In genomic region chr6:52208868-52209684, GRCm38 (mm10) we compare ENCODE assay signal across 10 mouse cellular contexts. TPM values are rescaled to one million over a fixed set of nuclear protein-coding genes. Genes with fewer than 3 reads are reported as not detected.
DNase-seq lines count a peak whose midpoint lies in the region; ATAC-seq lines count a peak whose summit lies in the region.
"Had no signal": no experiment of that assay in that cellular context is flagged by ENCODE, and none has a peak within 500 bp of the region (broad histone marks: within the 10 kb centered on the region; RNA-seq: fewer than 3 reads in every experiment).

No protein-coding gene starts in this region.

- intact Hi-C loops in left cerebral cortex, postnatal 14 days (cut with DNase I): no loop called here

- WGBS in heart, embryonic 13.5 days: 9% methylated on average over 18 of the region's 18 CpGs
- WGBS in embryonic facial prominence, embryonic 10.5 days: 3% methylated on average over 18 of the region's 18 CpGs
- 4% methylated on average over 18 of the region's 18 CpGs for WGBS in kidney, embryonic 15.5 days
- 3% methylated on average over 17 of the region's 18 CpGs for WGBS in forebrain, embryonic 12.5 days

- peak overlapping the region; percentile 34 for H3K4me3 ChIP-seq in heart, embryonic 13.5 days
- peak overlapping the region; percentile 21 for H3K4me3 ChIP-seq in embryonic facial prominence, embryonic 10.5 days
- peak overlapping the region; percentile 69 for H3K4me3 ChIP-seq in kidney, embryonic 15.5 days (replicated peaks)
- H3K4me3 ChIP-seq in forebrain, embryonic 12.5 days (replicated peaks): no peak overlapping the region

- no peaks in the 10 kb centered on the region for H3K9me3 ChIP-seq in heart, embryonic 13.5 days
- H3K9me3 ChIP-seq in embryonic facial prominence, embryonic 10.5 days: no peaks in the 10 kb centered on the region
- no peaks in the 10 kb centered on the region for H3K9me3 ChIP-seq in kidney, embryonic 15.5 days (replicated peaks)
- no peaks in the 10 kb centered on the region for H3K9me3 ChIP-seq in forebrain, embryonic 12.5 days

- ATAC-seq in heart, embryonic 13.5 days (ENCODE audit: extremely low read depth, insufficient number of reproducible peaks, low FRiP score, low TSS enrichment): no peak
- ATAC-seq in kidney, embryonic 15.5 days (replicated peaks; ENCODE audit: low FRiP score): peak; percentile 1; the same call in 1 of the 2 replicates
- no peak for ATAC-seq in forebrain, embryonic 12.5 days (ENCODE audit: low FRiP score)

- H3K27ac ChIP-seq in heart, embryonic 13.5 days (replicated peaks): no peak overlapping the region
- no peak overlapping the region for H3K27ac ChIP-seq in embryonic facial prominence, embryonic 10.5 days (replicated peaks)
- H3K27ac ChIP-seq in kidney, embryonic 15.5 days: peak overlapping the region; percentile 90
- H3K27ac ChIP-seq in forebrain, embryonic 12.5 days: no peak overlapping the region

- no peak overlapping the region for H3K9ac ChIP-seq in heart, embryonic 13.5 days
- peak overlapping the region; percentile 62 for H3K9ac ChIP-seq in kidney, embryonic 15.5 days
- no peak overlapping the region for H3K9ac ChIP-seq in forebrain, embryonic 12.5 days

- H3K36me3 ChIP-seq in heart, embryonic 13.5 days: no peaks in the 10 kb centered on the region
- no peaks in the 10 kb centered on the region for H3K36me3 ChIP-seq in embryonic facial prominence, embryonic 10.5 days (replicated peaks)
- peaks cover 21% of the 10 kb centered on the region for H3K36me3 ChIP-seq in kidney, embryonic 15.5 days
- no peaks in the 10 kb centered on the region for H3K36me3 ChIP-seq in forebrain, embryonic 12.5 days (replicated peaks)
- H3K36me3 ChIP-seq: G1E had no signal

- H3K4me1 ChIP-seq in heart, embryonic 13.5 days: peaks cover 32% of the 10 kb centered on the region
- peaks cover 15% of the 10 kb centered on the region for H3K4me1 ChIP-seq in embryonic facial prominence, embryonic 10.5 days
- peaks cover 75% of the 10 kb centered on the region for H3K4me1 ChIP-seq in kidney, embryonic 15.5 days
- H3K4me1 ChIP-seq in forebrain, embryonic 12.5 days: peaks cover 15% of the 10 kb centered on the region; the same call in 1 of the 2 replicates

- H3K27me3 ChIP-seq in heart, embryonic 13.5 days (replicated peaks): peaks cover 100% of the 10 kb centered on the region
- H3K27me3 ChIP-seq in embryonic facial prominence, embryonic 10.5 days (replicated peaks; ENCODE audit: low read depth, poor library complexity, severe bottlenecking): peaks cover 100% of the 10 kb centered on the region
- H3K27me3 ChIP-seq in kidney, embryonic 15.5 days: peaks cover 4% of the 10 kb centered on the region; the same call in 1 of the 2 replicates
- H3K27me3 ChIP-seq in forebrain, embryonic 12.5 days: peaks cover 99% of the 10 kb centered on the region

- H3K4me2 ChIP-seq in heart, embryonic 13.5 days: peak overlapping the region; percentile 54
- H3K4me2 ChIP-seq in kidney, embryonic 15.5 days: peak overlapping the region; percentile 92
- no peak overlapping the region for H3K4me2 ChIP-seq in forebrain, embryonic 12.5 days

- no peak for DNase-seq in heart, adult 9 months (ENCODE audit: low spot score in 2 of 2)
- peak; percentile 42 for DNase-seq in embryonic facial prominence, embryonic 10.5 days (ENCODE audit: low spot score)
- DNase-seq in neural tube, embryonic 10.5 days (ENCODE audit: extremely low spot score, low spot score): peak; percentile 80
- no peak for DNase-seq in left cerebral cortex, postnatal 14 days (ENCODE audit: low spot score in 2 of 2)
- no peak for DNase-seq in spleen, adult 18-20 months

RNA-seq across cellular contexts. Expression of gene Hoxa6, which starts 0.6 kb away (rescaled TPM):
- polyA plus RNA-seq in heart, embryonic 13.5 days (2015; fragmentation: Nextera tagmentation; extraction: Ambion mirVana): 0.40 TPM in 1 of 2 replicates, not detected in the other
- not detected in 2 replicates for polyA plus RNA-seq in embryonic facial prominence, embryonic 10.5 days (2016; fragmentation: Nextera tagmentation; extraction: Ambion mirVana)
- 4.2 and 4.3 TPM in 2 replicates for polyA plus RNA-seq in kidney, embryonic 15.5 days (2015; fragmentation: Nextera tagmentation; extraction: Ambion mirVana)
- total RNA-seq in left cerebral cortex, postnatal 14 days (2021): not detected
- not detected in 2 replicates for polyA plus RNA-seq in forebrain, embryonic 12.5 days (2016; fragmentation: Nextera tagmentation; extraction: Ambion mirVana)
- total RNA-seq: heart, postnatal 14 days had no signal
- polyA plus RNA-seq: G1E had no signal

RNA-seq across cellular contexts. Expression of gene Hoxa3, which starts 4.1 kb away (rescaled TPM):
- 0.99 and 1.2 TPM in 2 replicates for polyA plus RNA-seq in heart, embryonic 13.5 days (2015; fragmentation: Nextera tagmentation; extraction: Ambion mirVana)
- 0.66 and 2.2 TPM in 2 replicates for polyA plus RNA-seq in embryonic facial prominence, embryonic 10.5 days (2016; fragmentation: Nextera tagmentation; extraction: Ambion mirVana)
- polyA plus RNA-seq in kidney, embryonic 15.5 days (2015; fragmentation: Nextera tagmentation; extraction: Ambion mirVana): 9.5 and 11.8 TPM in 2 replicates
- total RNA-seq in left cerebral cortex, postnatal 14 days (2021): not detected
- polyA plus RNA-seq in forebrain, embryonic 12.5 days (2016; fragmentation: Nextera tagmentation; extraction: Ambion mirVana): 0.32 TPM in 1 of 2 replicates, not detected in the other
- polyA plus RNA-seq: G1E had no signal

RNA-seq across cellular contexts. Expression of gene Gm28308, which starts 4.1 kb away (rescaled TPM):
- polyA plus RNA-seq in heart, embryonic 13.5 days (2015; fragmentation: Nextera tagmentation; extraction: Ambion mirVana): not detected in 2 replicates
- not detected in 2 replicates for polyA plus RNA-seq in embryonic facial prominence, embryonic 10.5 days (2016; fragmentation: Nextera tagmentation; extraction: Ambion mirVana)
- 0.92 TPM in 1 of 2 replicates, not detected in the other for polyA plus RNA-seq in kidney, embryonic 15.5 days (2015; fragmentation: Nextera tagmentation; extraction: Ambion mirVana)
- not detected for total RNA-seq in left cerebral cortex, postnatal 14 days (2021)
- polyA plus RNA-seq in forebrain, embryonic 12.5 days (2016; fragmentation: Nextera tagmentation; extraction: Ambion mirVana): not detected in 2 replicates
- total RNA-seq: G1E; heart, postnatal 14 days had no signal
- polyA plus RNA-seq: G1E had no signal

RNA-seq across cellular contexts. Expression of gene Hoxa5, which starts 4.7 kb away (rescaled TPM):
- 3.6 and 5.9 TPM in 2 replicates for polyA plus RNA-seq in heart, embryonic 13.5 days (2015; fragmentation: Nextera tagmentation; extraction: Ambion mirVana)
- 0.23 TPM in 1 of 2 replicates, not detected in the other for polyA plus RNA-seq in embryonic facial prominence, embryonic 10.5 days (2016; fragmentation: Nextera tagmentation; extraction: Ambion mirVana)
- polyA plus RNA-seq in kidney, embryonic 15.5 days (2015; fragmentation: Nextera tagmentation; extraction: Ambion mirVana): 11.0 and 11.5 TPM in 2 replicates
- total RNA-seq in left cerebral cortex, postnatal 14 days (2021): not detected
- polyA plus RNA-seq in forebrain, embryonic 12.5 days (2016; fragmentation: Nextera tagmentation; extraction: Ambion mirVana): not detected in 2 replicates
- polyA plus RNA-seq: G1E had no signal

RNA-seq across cellular contexts. Expression of gene Hoxa7, which starts 12.6 kb away (rescaled TPM):
- 0.46 and 0.59 TPM in 2 replicates for polyA plus RNA-seq in heart, embryonic 13.5 days (2015; fragmentation: Nextera tagmentation; extraction: Ambion mirVana)
- 0.15 TPM in 1 of 2 replicates, not detected in the other for polyA plus RNA-seq in embryonic facial prominence, embryonic 10.5 days (2016; fragmentation: Nextera tagmentation; extraction: Ambion mirVana)
- 26.7 and 27.2 TPM in 2 replicates for polyA plus RNA-seq in kidney, embryonic 15.5 days (2015; fragmentation: Nextera tagmentation; extraction: Ambion mirVana)
- not detected for total RNA-seq in left cerebral cortex, postnatal 14 days (2021)
- polyA plus RNA-seq in forebrain, embryonic 12.5 days (2016; fragmentation: Nextera tagmentation; extraction: Ambion mirVana): not detected in 2 replicates

Comparison
In these comparisons a context has a peak if more than half of its experiments do, and no peak if none do; other contexts are left out.
1. DNase-seq: peak in embryonic facial prominence, embryonic 10.5 days (single experiment) and neural tube, embryonic 10.5 days (single experiment); none in heart, adult 9 months (0 of 2), left cerebral cortex, postnatal 14 days (0 of 2) and spleen, adult 18-20 months (0 of 2).